Comparison of ENCODE assay signal across 14 mouse cellular contexts in the genomic region with DNA sequence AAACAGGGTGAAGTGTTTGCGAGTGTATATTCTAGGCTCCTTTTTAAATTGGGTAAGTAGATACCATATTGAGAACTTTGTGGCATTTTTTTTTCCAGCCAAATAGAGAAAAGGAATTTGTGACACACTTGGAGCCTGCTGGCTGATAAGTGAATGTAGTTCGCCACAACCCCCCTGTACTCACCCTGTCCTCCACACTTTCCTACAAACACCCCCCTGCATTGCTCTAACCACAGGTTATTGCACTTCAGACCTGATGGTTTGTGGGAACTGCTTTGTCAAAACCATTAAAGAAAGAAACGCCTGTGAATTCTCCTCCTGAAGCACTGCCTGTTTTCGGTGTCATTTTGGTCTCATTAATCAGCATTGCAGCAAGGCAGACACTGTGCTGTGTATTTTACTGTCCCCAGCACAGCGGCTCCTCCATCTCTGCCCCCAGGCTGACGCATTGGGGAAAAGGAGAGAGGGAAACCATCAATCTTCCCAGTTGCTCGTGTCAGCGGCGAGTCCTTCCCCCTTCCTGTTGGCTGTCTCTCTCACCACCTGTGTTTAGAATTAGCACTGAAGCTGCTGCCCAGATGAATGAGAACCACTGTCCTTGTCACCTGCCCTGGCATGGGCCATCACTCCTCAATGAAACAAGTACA. TPM values are rescaled to one million over a fixed set of nuclear protein-coding genes. Genes with fewer than 3 reads are reported as not detected.
A peak's percentile ranks its signal among the peaks of the same experiment; 100 is the strongest.
DNase-seq lines count a peak whose midpoint lies in the region.
"Had no signal": no experiment of that assay in that cellular context is flagged by ENCODE, and none has a peak within 500 bp of the region (broad histone marks: within the 10 kb centered on the region; RNA-seq: fewer than 3 reads in every experiment).

No protein-coding gene starts in this region.

- H3K9me3 ChIP-seq in megakaryocyte, embryonic 14.5 days, result no peaks in the 10 kb centered on the region
- H3K9me3 ChIP-seq in embryonic facial prominence, embryonic 10.5 days, result no peaks in the 10 kb centered on the region

- H3K27ac ChIP-seq in embryonic facial prominence, embryonic 10.5 days (replicated peaks), result no peak overlapping the region
- H3K27ac ChIP-seq: liver, embryonic 14.5 days; stomach, postnatal 0 days had no signal

- DNase-seq in gastrocnemius, adult 18-20 months (ENCODE audit: low spot score), result peak; percentile 11
- DNase-seq in gastrocnemius, postnatal 10 days, result no peak
- peak; percentile 7 for DNase-seq in thymus, postnatal 14 days
- DNase-seq in thymus, adult 18-20 months, result no peak
- no peak for DNase-seq in retina, postnatal 1 day
- no peak for DNase-seq in embryonic facial prominence, embryonic 10.5 days (ENCODE audit: low spot score)
- DNase-seq in layer of hippocampus, adult 9-11 months, result no peak
- DNase-seq: adrenal gland, adult 8-10 months; cerebellum, postnatal 14 days; lung, postnatal 14 days; spleen, adult 18-20 months had no signal

- H3K27me3 ChIP-seq in megakaryocyte, embryonic 14.5 days (replicated peaks), result no peaks in the 10 kb centered on the region
- no peaks in the 10 kb centered on the region for H3K27me3 ChIP-seq in embryonic facial prominence, embryonic 10.5 days (replicated peaks; ENCODE audit: low read depth, poor library complexity, severe bottlenecking)

- H3K4me3 ChIP-seq in megakaryocyte, embryonic 14.5 days (replicated peaks), result peak overlapping the region; percentile 72
- H3K4me3 ChIP-seq in embryonic facial prominence, embryonic 10.5 days, result no peak overlapping the region

- no peaks in the 10 kb centered on the region for H3K36me3 ChIP-seq in megakaryocyte, embryonic 14.5 days (replicated peaks; ENCODE audit: low read length)
- H3K36me3 ChIP-seq in embryonic facial prominence, embryonic 10.5 days (replicated peaks), result no peaks in the 10 kb centered on the region

- WGBS in embryonic facial prominence, embryonic 10.5 days, result 59% methylated on average over 9 of the region's 9 CpGs

- H3K4me1 ChIP-seq in megakaryocyte, embryonic 14.5 days, result peaks cover 27% of the 10 kb centered on the region
- H3K4me1 ChIP-seq in embryonic facial prominence, embryonic 10.5 days, result peaks cover 5% of the 10 kb centered on the region

RNA-seq across cellular contexts. Expression of a gene that starts 33.9 kb away (rescaled TPM):
- 1 to 10 TPM; 4.4 to 4.9 TPM for total RNA-seq in gastrocnemius, adult 18-20 months (2021)
- total RNA-seq in gastrocnemius, postnatal 10 days (2021), result 1 to 10 TPM; 5.1 to 7.2 TPM
- 0.36 TPM in 1 of 2 replicates, not detected in the other for polyA plus RNA-seq in megakaryocyte, embryonic 14.5 days (2012; ENCODE audit: insufficient read depth, low replicate concordance)
- 7.7 and 8.4 TPM in 2 replicates for polyA plus RNA-seq in embryonic facial prominence, embryonic 10.5 days (2016; fragmentation: Nextera tagmentation; extraction: Ambion mirVana)

Comparison
In these comparisons a context has a peak if more than half of its experiments do, and no peak if none do; other contexts are left out.
1. DNase-seq: peak in gastrocnemius, adult 18-20 months (single experiment) and thymus, postnatal 14 days (single experiment); none in gastrocnemius, postnatal 10 days (single experiment), thymus, adult 18-20 months (0 of 2), retina, postnatal 1 day (single experiment), embryonic facial prominence, embryonic 10.5 days (single experiment) and layer of hippocampus, adult 9-11 months (single experiment).